Mouse (Mus musculus): ENCODE results near the gene Fam47e. TPM values are rescaled to one million over a fixed set of nuclear protein-coding genes. Genes with fewer than 3 reads are reported as not detected.

Gene Fam47e
- total RNA-seq, 2 experiments from 2014 or later = not detected

- peak; percentile 79 to 85 for DNase-seq
These were observed 48.1 kb downstream of the Fam47e start, which contains the start of gene Stbd1 for GRCm38 (mm10) chr5:92602691-92603690. TSS of gene Stbd1 (plus strand) at chr5:92603041.

- DNase-seq = peak; percentile 24 to 48
These were observed 49.8 kb downstream of the Fam47e start for GRCm38 (mm10) chr5:92604452-92605247.

GRCm38 (mm10) chr5:92607492-92608229 lies 52.8 kb downstream of the Fam47e start:
- DNase-seq = no peak

GRCm38 (mm10) chr5:92612756-92613155 lies 57.9 kb downstream of the Fam47e start:
- no peak for DNase-seq

- DNase-seq = no peak
These were observed 67.0 kb downstream of the Fam47e start for GRCm38 (mm10) chr5:92621883-92622282.

- DNase-seq = no peak
These were observed 73.0 kb downstream of the Fam47e start for GRCm38 (mm10) chr5:92627896-92628295.

- peak; percentile 14 to 21 for DNase-seq
These were observed 78.7 kb downstream of the Fam47e start for GRCm38 (mm10) chr5:92633526-92633925.

GRCm38 (mm10) chr5:92634916-92635315 lies 80.0 kb downstream of the Fam47e start:
- no peak for DNase-seq

- DNase-seq = no peak
These were observed 81.0 kb downstream of the Fam47e start for GRCm38 (mm10) chr5:92635891-92636290.

- DNase-seq = no peak
These were observed 86.0 kb downstream of the Fam47e start for GRCm38 (mm10) chr5:92640861-92641260.

Other genes with a start within 250 kb of the Fam47e start
- gene Sdad1, start 244.6 kb upstream of the Fam47e start, total RNA-seq (2021) = 10 to 100 TPM; 30.6 to 33.8 TPM
- gene Cxcl9, start 227.0 kb upstream of the Fam47e start, total RNA-seq (2021) = 1 to 10 TPM; 1.1 to 2.5 TPM
- 10 to 100 TPM; 56.8 to 62.4 TPM for gene Art3, start 223.2 kb upstream of the Fam47e start, total RNA-seq (2021)
- 1 to 10 TPM in 1 of 2 experiments, under 1 TPM in 1; 0.43 to 1.2 TPM for gene Cxcl10, start 206.2 kb upstream of the Fam47e start, total RNA-seq (2021)
- 10 to 100 TPM; 28.4 to 31.3 TPM for gene Nup54, start 119.8 kb upstream of the Fam47e start, total RNA-seq (2021)
- 10 to 100 TPM; 50.4 to 74.4 TPM for gene Scarb2, start 48.2 kb upstream of the Fam47e start, total RNA-seq (2021)
- gene Stbd1, start 48.0 kb downstream of the Fam47e start, total RNA-seq (2021) = 1 to 10 TPM; 3.9 to 5.6 TPM
- gene Ccdc158, start 120.2 kb downstream of the Fam47e start, total RNA-seq (2021) = under 1 TPM; 0.16 to 0.23 TPM
- 1 to 10 TPM; 8.1 to 9.5 TPM for gene Shroom3, start 128.4 kb downstream of the Fam47e start, total RNA-seq (2021)